Mouse (Mus musculus) bone marrow, adult 2 months (tissue): ENCODE results near the gene Uba52.

Experiments used
- CTCF ChIP-seq: fragments of 200-500 bp; IDR thresholded peaks from 2 replicates; pipeline ENCODE4 v1.5.1; 2011; ENCODE audit warnings: low read length, control low read depth; ENCODE audit not compliant: control insufficient read depth, insufficient read depth
- POLR2A ChIP-seq: fragments of 200-500 bp; IDR thresholded peaks from 2 replicates; pipeline ENCODE4 v1.6.1; 2011; ENCODE audit warnings: low read depth, mild to moderate bottlenecking, control low read depth, low read length, borderline replicate concordance; ENCODE audit not compliant: control insufficient read depth

DNA sequence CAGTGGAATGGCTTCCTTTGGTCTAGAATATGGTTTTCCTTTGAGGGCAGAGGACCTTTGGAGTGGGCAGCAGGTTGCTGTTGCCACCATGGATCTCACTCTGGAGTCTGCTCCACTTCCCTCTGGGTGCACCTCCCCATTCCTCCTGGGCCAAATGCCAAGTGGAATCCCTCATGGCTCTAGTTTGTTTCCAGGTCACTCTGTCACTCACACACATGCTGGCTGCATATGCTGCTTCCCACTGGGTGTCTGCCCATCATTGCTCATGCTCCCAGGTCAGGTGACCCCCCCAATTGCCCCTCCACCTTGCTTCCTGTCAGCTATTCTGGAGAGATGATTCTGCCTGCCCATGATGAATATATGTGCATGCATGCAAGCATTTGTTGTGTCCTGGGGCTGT lies 43.1 kb upstream of the Uba52 start:
- TF ChIP-seq POLR2A (no peak), CTCF (no peak)
